Mouse (Mus musculus) midbrain, embryonic 11.5 days (tissue): ENCODE results near the gene Rtkn2. TPM values are rescaled to one million over a fixed set of nuclear protein-coding genes. Genes with fewer than 3 reads are reported as not detected.

Source experiments
- ATAC-seq: fragments of 200-750 bp; cut with Nextera tagmentation; 2 replicates; pipeline ENCODE4 v1.8.0; 2017; ENCODE audit warnings: moderate TSS enrichment, moderate library complexity; ENCODE audit not compliant: low FRiP score
- DNase-seq: peaks from one replicate; pipeline ENCODE4 v3.0.0; 2015; ENCODE audit warnings: low spot score; ENCODE audit errors: missing footprints
- H3K27ac ChIP-seq: fragments of 300-500 bp; sonication (generic); 2 replicates; pipeline ENCODE4 v1.5.1; 2014; ENCODE audit warnings: low read depth, low read length
- H3K27me3 ChIP-seq: fragments of 300-500 bp; sonication (generic); 2 replicates; pipeline ENCODE4 v1.6.1; 2014; ENCODE audit warnings: mild to moderate bottlenecking, low read length, moderate library complexity, mixed read lengths; ENCODE audit not compliant: control insufficient read depth, insufficient read depth
- H3K36me3 ChIP-seq: fragments of 300-500 bp; sonication (generic); 2 replicates; pipeline ENCODE4 v1.6.1; 2014; ENCODE audit warnings: mild to moderate bottlenecking, low read length, moderate library complexity, mixed read lengths; ENCODE audit not compliant: control insufficient read depth, insufficient read depth
- H3K4me1 ChIP-seq: fragments of 300-500 bp; sonication (generic); 2 replicates; pipeline ENCODE4 v1.6.1; 2014; ENCODE audit warnings: low read length; ENCODE audit not compliant: control insufficient read depth, insufficient read depth
- H3K4me2 ChIP-seq: fragments of 300-500 bp; sonication (generic); 2 replicates; pipeline ENCODE4 v1.6.1; 2014; ENCODE audit warnings: mild to moderate bottlenecking, moderate library complexity
- H3K4me3 ChIP-seq: fragments of 300-500 bp; sonication (generic); 2 replicates; pipeline ENCODE4 v1.5.1; 2014; ENCODE audit warnings: low read depth, low read length
- H3K9ac ChIP-seq: fragments of 300-500 bp; sonication (generic); 2 replicates; pipeline ENCODE4 v1.6.1; 2014; ENCODE audit warnings: low read length
- H3K9me3 ChIP-seq: fragments of 300-500 bp; sonication (generic); 2 replicates; pipeline ENCODE4 v1.6.1; 2016; ENCODE audit warnings: low read length; ENCODE audit not compliant: control insufficient read depth
- WGBS: fragments of 180-500 bp; shearing (Covaris S2); extraction: QIAGEN DNeasy Blood & Tissue Kit; methylation state at CpG from one replicate; pipeline ENCODE4 v1.1.7; 2014; 5-methylcytosine and 5-hydroxymethylcytosine counted together
- polyA plus RNA-seq: library from polyadenylated mRNA; unstranded; fragments of >200 nt; fragmentation: Nextera tagmentation; extraction: Ambion mirVana; gene quantifications from 2 replicates; pipeline ENCODE4 v1.2.1, GENCODE M21; 2014

The Rtkn2 gene
- polyA plus RNA-seq, 1 experiment from 2014 or later: 19.9 TPM

DNA sequence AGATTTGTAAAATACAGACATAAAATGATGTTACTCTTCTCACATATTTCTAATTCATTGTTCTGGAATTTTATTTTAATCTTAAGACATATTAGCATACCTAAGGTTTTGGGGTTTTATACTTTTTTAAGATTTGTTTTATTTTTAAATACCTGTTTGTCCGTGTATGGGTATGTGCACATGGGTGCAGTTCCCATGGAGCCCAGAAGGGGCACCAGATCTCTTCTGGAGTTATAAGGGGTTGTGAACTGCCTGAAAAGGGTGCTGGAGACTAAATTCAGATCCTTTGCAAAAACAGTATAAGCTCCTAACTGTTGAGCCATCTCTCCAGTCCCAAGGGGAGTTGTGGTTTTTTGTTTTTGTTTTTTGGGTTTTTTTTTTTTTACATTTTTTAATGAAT is 79.0 kb downstream of the Rtkn2 start:
- Histone ChIP-seq H3K9ac (no peak overlapping the region), H3K4me2 (no peak overlapping the region), H3K36me3 (no peaks in the 10 kb centered on the region), H3K9me3 (no peaks in the 10 kb centered on the region), H3K27me3 (no peaks in the 10 kb centered on the region), H3K4me3 (no peak overlapping the region), H3K4me1 (no peaks in the 10 kb centered on the region), H3K27ac (no peak overlapping the region)
- no peak for DNase-seq
- no peak for ATAC-seq
- 96% methylated on average over 1 of the region's 1 CpGs for WGBS

DNA sequence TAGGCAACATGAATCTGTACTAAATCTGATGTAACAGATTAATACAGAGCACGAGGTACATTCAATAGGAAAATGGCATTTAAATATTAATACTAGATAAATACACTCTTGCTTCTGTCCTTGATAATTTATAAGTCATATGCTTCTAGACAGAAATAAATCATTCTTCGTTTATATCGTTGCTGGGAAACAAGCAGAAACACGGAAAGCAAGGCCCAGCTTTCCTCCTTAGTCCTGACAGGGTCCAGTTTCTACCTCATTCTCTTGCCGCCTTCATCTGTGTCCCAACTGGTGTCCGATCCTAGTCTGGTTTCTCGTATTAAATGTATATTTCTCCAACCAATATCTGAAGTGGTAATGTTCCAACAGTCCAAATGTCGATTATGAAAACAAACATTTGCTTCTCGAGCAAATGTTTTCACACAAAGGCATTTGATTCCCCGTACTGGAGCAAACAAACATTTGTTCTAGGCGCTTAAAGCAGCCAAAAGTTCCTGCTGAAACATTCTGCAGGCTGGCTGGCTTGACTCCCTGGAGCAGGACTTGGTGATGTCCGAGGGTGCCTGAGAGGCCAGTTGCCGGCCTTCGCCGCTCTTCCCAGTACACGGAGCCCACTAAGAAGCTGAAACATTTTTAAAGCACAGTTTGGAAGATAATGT is 81.3 kb downstream of the Rtkn2 start:
- ATAC-seq (no peak), DNase-seq (no peak)
- Histone ChIP-seq H3K27ac (no peak overlapping the region), H3K4me3 (no peak overlapping the region), H3K4me2 (no peak overlapping the region), H3K27me3 (no peaks in the 10 kb centered on the region), H3K36me3 (no peaks in the 10 kb centered on the region), H3K4me1 (peaks cover 5% of the 10 kb centered on the region; the same call in 1 of the 2 replicates), H3K9ac (no peak overlapping the region), H3K9me3 (no peaks in the 10 kb centered on the region)
- WGBS: 72% methylated on average over 16 of the region's 16 CpGs

DNA sequence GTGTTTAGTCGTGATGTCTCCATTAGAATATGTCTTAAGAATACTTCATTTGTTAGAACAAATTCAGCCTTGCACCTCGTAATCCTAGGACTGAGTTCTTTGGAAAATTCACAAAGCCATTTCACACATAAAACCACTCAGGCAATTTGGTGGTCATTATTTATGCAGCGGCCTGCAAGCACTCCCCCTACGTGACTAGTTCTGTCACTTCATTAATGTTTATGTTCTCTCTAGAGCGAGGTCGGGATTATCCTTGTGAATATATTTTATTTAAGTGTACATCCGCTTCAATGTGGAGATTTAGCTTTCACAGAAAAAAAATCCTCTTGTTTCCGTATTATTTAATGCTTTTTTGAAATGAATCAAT is 81.9 kb downstream of the Rtkn2 start:
- Histone ChIP-seq H3K4me2 (no peak overlapping the region), H3K4me3 (no peak overlapping the region), H3K36me3 (no peaks in the 10 kb centered on the region), H3K27ac (no peak overlapping the region), H3K4me1 (peaks cover 5% of the 10 kb centered on the region; the same call in 1 of the 2 replicates), H3K9me3 (no peaks in the 10 kb centered on the region), H3K9ac (no peak overlapping the region), H3K27me3 (no peaks in the 10 kb centered on the region)
- 54% methylated on average over 8 of the region's 8 CpGs for WGBS
- ATAC-seq: no peak
- peak; percentile 84 for DNase-seq

DNA sequence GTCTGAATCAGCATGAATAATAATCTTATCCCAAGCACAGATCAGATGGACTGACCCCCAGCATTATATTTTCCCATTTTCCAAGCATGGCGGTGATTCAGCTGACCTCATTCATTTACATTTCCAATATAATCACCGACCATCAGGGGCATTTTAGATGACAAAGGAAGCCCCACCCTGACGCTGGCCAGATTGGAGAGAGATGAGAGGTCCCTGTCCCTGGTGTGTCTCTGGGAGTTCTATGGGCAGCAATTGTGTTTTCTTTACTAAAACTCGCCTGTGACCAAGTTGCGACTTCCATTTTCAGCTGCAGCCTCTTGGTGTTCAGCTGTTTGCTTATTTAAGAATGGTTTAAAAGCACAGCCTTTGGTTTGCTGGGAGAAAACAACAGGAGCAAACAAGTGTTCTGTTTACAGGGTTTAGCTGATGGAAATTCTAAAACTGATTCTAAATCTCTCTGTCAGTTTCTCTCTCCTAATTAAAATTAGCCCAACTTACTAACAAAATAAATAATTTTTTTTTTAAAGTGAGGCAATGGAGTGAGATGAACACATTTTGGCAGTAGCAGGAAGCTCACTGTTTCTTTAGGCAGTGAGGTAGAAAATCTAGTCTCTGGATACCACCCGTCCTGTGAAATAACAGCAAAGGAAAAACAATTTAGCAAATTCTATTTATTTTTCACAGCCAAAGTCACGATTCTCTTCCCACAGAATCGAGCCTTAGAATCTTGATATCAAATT is 84.6 kb downstream of the Rtkn2 start:
- Histone ChIP-seq H3K4me2 (no peak overlapping the region), H3K27ac (no peak overlapping the region), H3K4me1 (peaks cover 5% of the 10 kb centered on the region; the same call in 1 of the 2 replicates), H3K4me3 (no peak overlapping the region), H3K36me3 (no peaks in the 10 kb centered on the region), H3K9me3 (no peaks in the 10 kb centered on the region), H3K27me3 (no peaks in the 10 kb centered on the region), H3K9ac (no peak overlapping the region)
- peak; percentile 81 for DNase-seq
- WGBS: 41% methylated on average over 8 of the region's 8 CpGs
- ATAC-seq: peak; percentile 46

DNA sequence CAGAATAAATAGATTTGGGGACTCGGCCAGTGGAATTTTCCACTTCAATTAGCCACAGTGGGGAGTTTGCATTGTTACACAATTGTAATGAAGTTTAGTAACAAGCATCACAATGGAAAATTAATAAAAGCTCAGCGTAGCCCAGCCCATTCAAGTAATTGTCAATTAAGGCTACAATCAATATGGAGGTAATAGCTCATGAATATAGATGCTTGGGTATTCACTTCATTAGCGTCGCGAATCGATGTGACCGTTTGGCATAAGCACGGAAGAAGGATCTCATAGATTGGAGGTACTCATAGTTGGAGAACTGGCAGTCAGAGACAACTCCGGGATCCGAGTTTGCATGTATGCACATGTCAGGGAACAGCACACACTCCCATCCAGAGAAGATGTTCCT is 85.2 kb downstream of the Rtkn2 start:
- 59% methylated on average over 10 of the region's 10 CpGs for WGBS
- Histone ChIP-seq H3K27me3 (no peaks in the 10 kb centered on the region), H3K9me3 (no peaks in the 10 kb centered on the region), H3K36me3 (no peaks in the 10 kb centered on the region), H3K4me1 (peaks cover 5% of the 10 kb centered on the region; the same call in 1 of the 2 replicates), H3K4me3 (no peak overlapping the region), H3K4me2 (no peak overlapping the region), H3K27ac (no peak overlapping the region), H3K9ac (no peak overlapping the region)
- no peak for ATAC-seq
- peak; percentile 81 for DNase-seq

DNA sequence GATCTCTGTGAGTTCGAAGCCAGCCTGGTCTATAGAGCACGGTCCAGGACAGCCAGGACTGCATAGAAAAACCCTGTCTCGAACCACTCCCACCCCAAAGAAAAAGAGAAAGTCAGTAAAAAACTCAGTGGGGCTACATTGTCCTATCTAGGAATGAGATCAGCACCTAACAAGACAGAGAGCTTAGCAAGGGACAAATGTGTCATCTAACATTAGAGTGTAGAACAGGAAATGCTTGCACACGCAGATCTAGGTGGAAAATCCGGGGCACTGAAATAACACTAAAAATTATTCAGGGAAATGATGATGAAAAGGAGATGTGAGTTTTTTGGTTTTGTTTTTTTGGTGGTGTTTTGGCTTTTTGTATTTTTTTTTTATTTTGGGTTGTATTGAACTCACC is 86.8 kb downstream of the Rtkn2 start:
- H3K9me3 ChIP-seq: no peaks in the 10 kb centered on the region
- H3K4me1 ChIP-seq: peaks cover 5% of the 10 kb centered on the region; the same call in 1 of the 2 replicates
- no peaks in the 10 kb centered on the region for H3K36me3 ChIP-seq
- DNase-seq (no peak), ATAC-seq (no peak)
- no peak overlapping the region for H3K27ac ChIP-seq
- H3K27me3 ChIP-seq: no peaks in the 10 kb centered on the region
- H3K9ac ChIP-seq: no peak overlapping the region
- WGBS: 92% methylated on average over 5 of the region's 5 CpGs
- H3K4me3 ChIP-seq: no peak overlapping the region
- H3K4me2 ChIP-seq: no peak overlapping the region

DNA sequence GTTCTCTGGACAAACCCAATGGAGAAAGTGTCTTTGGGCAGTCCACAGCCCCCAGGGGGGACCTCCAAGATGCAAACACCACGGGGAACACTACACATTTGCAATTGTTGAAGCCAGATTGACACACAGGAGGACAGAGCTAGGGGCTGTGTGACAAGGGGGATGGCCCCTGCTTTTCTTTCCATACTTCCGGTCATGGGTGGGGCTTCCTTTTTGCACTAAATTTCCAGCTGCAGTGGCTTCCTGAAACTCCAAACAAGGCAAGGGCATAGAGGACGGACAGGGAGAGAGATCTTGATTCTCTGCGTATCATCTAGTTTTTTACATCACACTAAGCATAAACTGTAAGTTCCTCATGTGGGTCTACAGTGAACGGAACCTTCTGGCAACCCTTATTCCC is 88.6 kb downstream of the Rtkn2 start:
- no peak overlapping the region for H3K4me2 ChIP-seq
- H3K27ac ChIP-seq: no peak overlapping the region
- 83% methylated on average over 5 of the region's 5 CpGs for WGBS
- H3K9ac ChIP-seq: no peak overlapping the region
- DNase-seq (no peak), ATAC-seq (no peak)
- no peaks in the 10 kb centered on the region for H3K36me3 ChIP-seq
- no peaks in the 10 kb centered on the region for H3K9me3 ChIP-seq
- H3K4me3 ChIP-seq: no peak overlapping the region
- H3K27me3 ChIP-seq: no peaks in the 10 kb centered on the region
- H3K4me1 ChIP-seq: peaks cover 5% of the 10 kb centered on the region; the same call in 1 of the 2 replicates

DNA sequence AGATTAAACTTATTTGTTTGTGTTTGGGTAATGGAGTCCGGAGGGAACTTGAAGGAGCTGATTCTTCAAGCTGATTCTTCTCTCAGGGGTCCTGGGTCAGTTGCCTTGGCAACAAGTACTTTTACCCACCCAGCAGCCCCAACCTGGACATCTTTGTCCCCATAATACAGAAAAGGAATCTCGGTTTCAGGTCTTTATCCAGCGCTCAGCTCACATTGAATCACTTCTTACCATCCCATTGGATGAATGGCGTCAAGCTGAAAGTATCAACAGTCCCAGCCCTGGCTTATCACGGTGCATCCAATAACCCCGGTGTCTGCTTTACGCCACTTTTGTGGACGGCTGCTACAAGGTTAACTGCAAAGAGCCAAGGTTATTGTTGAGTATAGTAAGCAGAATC is 89.1 kb downstream of the Rtkn2 start:
- H3K9ac ChIP-seq: no peak overlapping the region
- H3K4me3 ChIP-seq: no peak overlapping the region
- no peaks in the 10 kb centered on the region for H3K36me3 ChIP-seq
- no peaks in the 10 kb centered on the region for H3K27me3 ChIP-seq
- ATAC-seq (no peak), DNase-seq (peak; percentile 77)
- peaks cover 5% of the 10 kb centered on the region; the same call in 1 of the 2 replicates for H3K4me1 ChIP-seq
- no peak overlapping the region for H3K4me2 ChIP-seq
- H3K27ac ChIP-seq: no peak overlapping the region
- H3K9me3 ChIP-seq: no peaks in the 10 kb centered on the region
- 72% methylated on average over 8 of the region's 8 CpGs for WGBS

GRCm38 (mm10) chr10:68071041-68071440 is 91.7 kb downstream of the Rtkn2 start:
- H3K36me3 ChIP-seq: no peaks in the 10 kb centered on the region
- H3K9ac ChIP-seq: no peak overlapping the region
- H3K9me3 ChIP-seq: no peaks in the 10 kb centered on the region
- H3K4me1 ChIP-seq: no peaks in the 10 kb centered on the region
- ATAC-seq: no peak
- no peaks in the 10 kb centered on the region for H3K27me3 ChIP-seq
- no peak for DNase-seq
- 79% methylated on average over 7 of the region's 7 CpGs for WGBS
- no peak overlapping the region for H3K4me2 ChIP-seq
- no peak overlapping the region for H3K27ac ChIP-seq
- H3K4me3 ChIP-seq: no peak overlapping the region
